Mouse (Mus musculus): ENCODE results near the gene Wdhd1. TPM values are rescaled to one million over a fixed set of nuclear protein-coding genes. Genes with fewer than 3 reads are reported as not detected.
A peak's percentile ranks its signal among the peaks of the same experiment; 100 is the strongest.

Wdhd1 gene
- polyA plus RNA-seq, 1 experiment from 2014 or later: 11.5 TPM

DNA sequence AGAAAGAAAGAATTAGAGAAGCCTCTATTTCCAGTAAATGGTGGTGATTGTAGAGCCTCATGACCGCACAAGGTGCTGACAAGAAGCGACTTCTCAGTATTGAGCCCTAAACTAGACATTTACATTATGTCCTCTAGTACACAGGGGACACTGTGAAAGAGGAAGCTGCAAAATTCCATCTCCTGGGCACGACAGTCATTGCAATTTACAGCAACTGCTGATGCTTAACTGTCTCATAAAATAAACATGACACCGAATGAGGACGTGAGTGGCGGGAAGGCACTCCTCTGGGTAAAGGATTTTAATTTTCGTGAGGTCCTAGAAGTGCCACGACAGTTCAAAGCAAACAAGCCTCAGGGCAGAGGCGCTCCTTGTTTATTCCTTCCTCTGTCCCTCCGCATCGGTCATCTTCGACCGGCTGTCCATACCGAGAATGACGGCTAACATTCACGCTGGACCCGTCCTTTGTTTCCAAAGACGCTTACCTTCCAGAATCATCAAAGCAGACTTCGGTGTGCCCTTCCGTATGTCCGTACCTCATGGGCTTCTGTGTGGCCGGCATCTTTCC lies 537 bp downstream of the Wdhd1 start:
- ATAC-seq (ENCODE audit: low FRiP score): peak; percentile 32
- peak overlapping the region; percentile 95 for H3K27ac ChIP-seq (replicated peaks)
- WGBS: 2% methylated on average over 22 of the region's 22 CpGs
- peak overlapping the region; percentile 80 for H3K4me3 ChIP-seq (replicated peaks)
- H3K9ac ChIP-seq (replicated peaks): peak overlapping the region; percentile 72
- peak overlapping the region; percentile 75 for H3K4me2 ChIP-seq
- peaks cover 26% of the 10 kb centered on the region for H3K4me1 ChIP-seq
- H3K36me3 ChIP-seq: peaks cover 2% of the 10 kb centered on the region; the same call in 1 of the 2 replicates
- no peaks in the 10 kb centered on the region for H3K27me3 ChIP-seq (replicated peaks)
- no peaks in the 10 kb centered on the region for H3K9me3 ChIP-seq (replicated peaks)

- no peaks in the 10 kb centered on the region for H3K27me3 ChIP-seq (replicated peaks)
- no peak for ATAC-seq (ENCODE audit: low FRiP score)
- H3K36me3 ChIP-seq: peaks cover 7% of the 10 kb centered on the region; the same call in 1 of the 2 replicates
- 23% methylated on average over 3 of the region's 3 CpGs for WGBS
- no peaks in the 10 kb centered on the region for H3K9me3 ChIP-seq (replicated peaks)
- peak overlapping the region; percentile 75 for H3K4me2 ChIP-seq
- H3K4me3 ChIP-seq (replicated peaks): peak overlapping the region; percentile 80
- no peak overlapping the region for H3K27ac ChIP-seq (replicated peaks)
- 0 out of 2 replicates have a peak overlapping the region, but pooled peaks have one; percentile 3 for H3K9ac ChIP-seq (replicated peaks)
- peaks cover 26% of the 10 kb centered on the region for H3K4me1 ChIP-seq
These were observed 1.2 kb downstream of the Wdhd1 start for GRCm38 (mm10) chr14:47275417-47275816.

DNA sequence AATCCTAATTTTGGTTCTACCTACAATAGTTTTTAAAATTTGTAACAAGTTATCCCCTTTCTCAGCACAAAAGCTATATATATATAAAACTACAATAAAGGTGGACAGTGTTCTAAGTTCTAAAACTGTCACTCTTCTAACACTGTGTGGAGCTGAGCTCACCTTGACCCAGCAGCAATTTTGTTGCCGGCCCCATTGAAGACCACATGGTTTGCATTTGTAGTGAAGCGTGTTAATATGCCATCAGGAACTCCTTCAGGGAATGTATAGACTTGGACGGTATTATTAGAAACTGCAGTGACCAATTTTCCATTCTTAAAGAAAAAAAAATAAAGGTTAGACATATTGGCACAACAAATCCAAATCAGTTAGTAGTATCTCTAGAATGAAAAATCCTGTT lies 2.9 kb downstream of the Wdhd1 start:
- Histone ChIP-seq H3K36me3 (peaks cover 17% of the 10 kb centered on the region), H3K9me3 (replicated peaks) (no peaks in the 10 kb centered on the region), H3K4me2 (no peak overlapping the region), H3K4me1 (peaks cover 26% of the 10 kb centered on the region), H3K9ac (replicated peaks) (no peak overlapping the region), H3K4me3 (replicated peaks) (no peak overlapping the region), H3K27me3 (replicated peaks) (no peaks in the 10 kb centered on the region), H3K27ac (replicated peaks) (no peak overlapping the region)
- 87% methylated on average over 3 of the region's 3 CpGs for WGBS
- ATAC-seq (ENCODE audit: low FRiP score): no peak

GRCm38 (mm10) chr14:47269706-47270105 lies 7.0 kb downstream of the Wdhd1 start:
- 97% methylated on average over 2 of the region's 2 CpGs for WGBS
- H3K9me3 ChIP-seq (replicated peaks): no peaks in the 10 kb centered on the region
- H3K4me2 ChIP-seq: no peak overlapping the region
- no peak overlapping the region for H3K4me3 ChIP-seq (replicated peaks)
- H3K36me3 ChIP-seq: peaks cover 41% of the 10 kb centered on the region
- no peak overlapping the region for H3K9ac ChIP-seq (replicated peaks)
- H3K4me1 ChIP-seq: peaks cover 4% of the 10 kb centered on the region; the same call in 1 of the 2 replicates
- H3K27me3 ChIP-seq (replicated peaks): no peaks in the 10 kb centered on the region
- H3K27ac ChIP-seq (replicated peaks): no peak overlapping the region
- ATAC-seq (ENCODE audit: low FRiP score): no peak

DNA sequence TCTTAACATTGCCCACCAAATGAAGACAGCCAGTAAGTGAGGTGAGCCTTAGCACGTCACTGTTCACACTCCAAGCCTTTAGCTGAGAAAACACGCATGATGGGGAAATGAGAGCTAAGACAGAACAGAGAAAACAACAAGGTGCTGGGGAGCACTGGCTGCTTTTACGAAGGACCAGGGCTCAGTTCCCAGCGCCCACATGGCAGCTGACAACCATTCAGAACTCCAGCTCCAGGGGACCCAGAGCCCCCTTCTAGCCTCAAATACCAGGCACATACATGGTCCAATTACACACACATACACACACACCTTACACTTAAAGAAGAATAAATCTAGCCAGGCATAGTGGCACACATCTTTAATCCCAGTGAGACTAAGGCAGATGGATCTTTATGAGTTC lies 7.6 kb downstream of the Wdhd1 start:
- Histone ChIP-seq H3K9ac (replicated peaks) (no peak overlapping the region), H3K4me2 (no peak overlapping the region), H3K36me3 (peaks cover 41% of the 10 kb centered on the region), H3K4me1 (no peaks in the 10 kb centered on the region), H3K9me3 (replicated peaks) (no peaks in the 10 kb centered on the region), H3K27me3 (replicated peaks) (no peaks in the 10 kb centered on the region), H3K4me3 (replicated peaks) (no peak overlapping the region), H3K27ac (replicated peaks) (no peak overlapping the region)
- no peak for ATAC-seq (ENCODE audit: low FRiP score)
- 96% methylated on average over 4 of the region's 4 CpGs for WGBS

GRCm38 (mm10) chr14:47265829-47266228 lies 10.8 kb downstream of the Wdhd1 start:
- H3K9ac ChIP-seq (replicated peaks): no peak overlapping the region
- peaks cover 42% of the 10 kb centered on the region for H3K36me3 ChIP-seq
- no peaks in the 10 kb centered on the region for H3K4me1 ChIP-seq
- ATAC-seq (ENCODE audit: low FRiP score): no peak
- WGBS: 93% methylated on average over 8 of the region's 8 CpGs
- no peak overlapping the region for H3K4me2 ChIP-seq
- no peak overlapping the region for H3K27ac ChIP-seq (replicated peaks)
- no peaks in the 10 kb centered on the region for H3K9me3 ChIP-seq (replicated peaks)
- no peak overlapping the region for H3K4me3 ChIP-seq (replicated peaks)
- no peaks in the 10 kb centered on the region for H3K27me3 ChIP-seq (replicated peaks)

DNA sequence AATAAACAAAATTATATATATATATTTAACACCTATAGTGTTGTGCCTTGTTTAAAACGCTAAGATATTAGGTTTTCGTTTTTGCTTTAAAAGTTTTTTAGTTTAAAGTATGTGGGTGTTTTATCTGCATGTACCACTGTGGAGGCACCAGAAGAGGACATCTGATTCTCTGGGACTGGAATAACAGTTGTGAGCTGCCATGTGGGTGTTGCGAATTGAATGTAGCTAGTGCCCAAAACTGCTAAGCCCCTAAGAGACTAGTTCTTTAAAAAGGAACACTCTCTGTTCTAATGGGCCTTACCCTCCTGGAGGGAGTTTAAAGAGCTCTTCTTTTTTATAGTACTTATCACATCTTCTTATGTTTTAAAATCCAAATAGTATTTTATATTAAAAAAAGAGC lies 11.8 kb downstream of the Wdhd1 start:
- no peak for ATAC-seq (ENCODE audit: low FRiP score)
- Histone ChIP-seq H3K27ac (replicated peaks) (no peak overlapping the region), H3K27me3 (replicated peaks) (no peaks in the 10 kb centered on the region), H3K4me1 (no peaks in the 10 kb centered on the region), H3K9me3 (replicated peaks) (no peaks in the 10 kb centered on the region), H3K4me2 (no peak overlapping the region), H3K9ac (replicated peaks) (no peak overlapping the region), H3K36me3 (peaks cover 45% of the 10 kb centered on the region), H3K4me3 (replicated peaks) (no peak overlapping the region)
- over 99% methylated on average over 3 of the region's 3 CpGs for WGBS

- no peak overlapping the region for H3K9ac ChIP-seq (replicated peaks)
- H3K9me3 ChIP-seq (replicated peaks): no peaks in the 10 kb centered on the region
- peaks cover 35% of the 10 kb centered on the region for H3K36me3 ChIP-seq
- 89% methylated on average over 6 of the region's 6 CpGs for WGBS
- H3K4me1 ChIP-seq: no peaks in the 10 kb centered on the region
- H3K4me3 ChIP-seq (replicated peaks): no peak overlapping the region
- ATAC-seq (ENCODE audit: low FRiP score): no peak
- H3K27me3 ChIP-seq (replicated peaks): no peaks in the 10 kb centered on the region
- no peak overlapping the region for H3K4me2 ChIP-seq
- H3K27ac ChIP-seq (replicated peaks): no peak overlapping the region
These were observed 26.8 kb downstream of the Wdhd1 start for GRCm38 (mm10) chr14:47249839-47250238.

DNA sequence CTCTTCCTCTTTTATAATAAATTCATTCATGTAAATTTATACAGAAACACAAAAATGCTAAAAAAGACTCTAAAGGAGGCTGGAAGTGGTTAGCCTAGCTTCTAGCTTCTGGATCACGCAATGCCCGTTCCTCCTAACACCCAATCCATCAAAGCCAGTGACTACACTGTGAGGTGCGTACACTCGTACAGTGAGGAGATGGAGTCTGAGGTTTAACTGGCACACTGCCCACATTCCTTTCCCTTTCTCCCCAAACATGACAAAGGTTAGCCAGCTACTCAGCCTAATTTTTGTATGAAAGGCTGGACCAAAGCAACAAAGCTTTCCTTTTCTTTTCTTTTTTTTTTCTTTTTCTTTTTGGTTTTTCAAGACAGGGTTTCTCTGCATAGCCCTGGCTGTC lies 33.9 kb downstream of the Wdhd1 start:
- Histone ChIP-seq H3K27me3 (replicated peaks) (no peaks in the 10 kb centered on the region), H3K4me3 (replicated peaks) (no peak overlapping the region), H3K36me3 (peaks cover 55% of the 10 kb centered on the region), H3K4me2 (no peak overlapping the region), H3K4me1 (no peaks in the 10 kb centered on the region), H3K27ac (replicated peaks) (no peak overlapping the region), H3K9me3 (replicated peaks) (no peaks in the 10 kb centered on the region), H3K9ac (replicated peaks) (no peak overlapping the region)
- no peak for ATAC-seq (ENCODE audit: low FRiP score)
- 72% methylated on average over 4 of the region's 4 CpGs for WGBS

- Histone ChIP-seq H3K9ac (replicated peaks) (no peak overlapping the region), H3K36me3 (peaks cover 38% of the 10 kb centered on the region), H3K27ac (replicated peaks) (no peak overlapping the region), H3K9me3 (replicated peaks) (0 out of 2 replicates have a peak, but pooled peaks cover 4% of the 10 kb centered on the region), H3K4me2 (no peak overlapping the region), H3K4me1 (no peaks in the 10 kb centered on the region), H3K4me3 (replicated peaks) (no peak overlapping the region), H3K27me3 (replicated peaks) (no peaks in the 10 kb centered on the region)
- 91% methylated on average over 6 of the region's 6 CpGs for WGBS
- ATAC-seq (ENCODE audit: low FRiP score): no peak
These were observed 35.6 kb downstream of the Wdhd1 start for GRCm38 (mm10) chr14:47241046-47241445.

GRCm38 (mm10) chr14:47240600-47240999 lies 36.1 kb downstream of the Wdhd1 start:
- WGBS: 86% methylated on average over 1 of the region's 1 CpGs
- no peak for ATAC-seq (ENCODE audit: low FRiP score)

DNA sequence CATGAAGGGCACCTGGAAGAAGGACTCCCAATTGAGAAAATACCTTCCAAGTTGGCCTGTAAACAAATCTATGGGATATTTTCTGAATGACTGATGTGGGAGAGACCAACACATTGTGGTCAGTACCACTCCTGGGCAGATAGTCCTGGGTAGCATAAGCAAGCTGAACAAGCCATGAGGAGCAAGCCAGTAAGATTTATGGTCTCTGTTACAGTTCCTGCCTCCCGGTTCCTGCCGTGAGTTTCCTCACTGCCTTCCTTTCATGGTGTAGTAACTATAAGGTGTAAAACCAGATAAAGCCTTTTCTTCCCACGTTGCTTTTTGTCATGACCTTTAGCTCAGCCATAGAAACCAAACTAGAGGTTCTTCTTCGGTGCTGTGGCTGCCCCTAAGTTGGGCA lies 39.4 kb downstream of the Wdhd1 start:
- ATAC-seq (ENCODE audit: low FRiP score): no peak
- 0 out of 2 replicates have a peak, but pooled peaks cover 4% of the 10 kb centered on the region for H3K9me3 ChIP-seq (replicated peaks)
- no peak overlapping the region for H3K27ac ChIP-seq (replicated peaks)
- no peak overlapping the region for H3K9ac ChIP-seq (replicated peaks)
- 84% methylated on average over 4 of the region's 4 CpGs for WGBS
- no peak overlapping the region for H3K4me2 ChIP-seq
- H3K27me3 ChIP-seq (replicated peaks): no peaks in the 10 kb centered on the region
- no peak overlapping the region for H3K4me3 ChIP-seq (replicated peaks)
- H3K4me1 ChIP-seq: no peaks in the 10 kb centered on the region
- H3K36me3 ChIP-seq: peaks cover 13% of the 10 kb centered on the region

More at GRCm38 (mm10) chr14:47240600-47240999, 36.1 kb downstream of the Wdhd1 start:
- H3K4me2 ChIP-seq: no peak overlapping the region
- H3K9ac ChIP-seq (replicated peaks): no peak overlapping the region
- H3K27me3 ChIP-seq (replicated peaks): no peaks in the 10 kb centered on the region
- no peak overlapping the region for H3K4me3 ChIP-seq (replicated peaks)
- H3K4me1 ChIP-seq: no peaks in the 10 kb centered on the region
- no peak overlapping the region for H3K27ac ChIP-seq (replicated peaks)
- H3K36me3 ChIP-seq: peaks cover 34% of the 10 kb centered on the region
- H3K9me3 ChIP-seq (replicated peaks): 0 out of 2 replicates have a peak, but pooled peaks cover 4% of the 10 kb centered on the region

Measured in neural tube, embryonic 15.5 days (tissue).